ENCODE assay signal across 12 mouse cellular contexts in genomic region chr4:106949200-106949599, GRCm38 (mm10). TPM values are rescaled to one million over a fixed set of nuclear protein-coding genes. Genes with fewer than 3 reads are reported as not detected.
A peak's percentile ranks its signal among the peaks of the same experiment; 100 is the strongest.
DNase-seq lines count a peak whose midpoint lies in the region; ATAC-seq and TF ChIP-seq lines count a peak whose summit lies in the region.
"Had no signal": no experiment of that assay in that cellular context is flagged by ENCODE, and none has a peak within 500 bp of the region (broad histone marks: within the 10 kb centered on the region; RNA-seq: fewer than 3 reads in every experiment).

No protein-coding gene starts in this region.

- ATAC-seq in frontal cortex, adult (ENCODE audit: low TSS enrichment), result peak; percentile 71
- no peak for ATAC-seq in stomach, embryonic 14.5 days (ENCODE audit: insufficient number of reproducible peaks, insufficient read depth, low FRiP score, low read depth)

- H3K4me3 ChIP-seq in left cerebral cortex, adult 2 months, result no peak overlapping the region
- H3K4me3 ChIP-seq in stomach, embryonic 14.5 days (ENCODE audit: low read depth, low read length), result no peak overlapping the region
- H3K4me3 ChIP-seq: heart, adult 2 months had no signal

- 59% methylated on average over 6 of the region's 6 CpGs for WGBS in stomach, embryonic 14.5 days

- no peak overlapping the region for H3K4me2 ChIP-seq in stomach, embryonic 14.5 days (replicated peaks; ENCODE audit: low read depth, low read length)

- H3K27me3 ChIP-seq in stomach, embryonic 14.5 days (ENCODE audit: control insufficient read depth, insufficient read depth, low read length), result no peaks in the 10 kb centered on the region

- no peak for TF ChIP-seq CTCF in left cerebral cortex, adult 2 months (IDR thresholded peaks at IDR 0.05)

- peaks cover 41% of the 10 kb centered on the region for H3K4me1 ChIP-seq in stomach, embryonic 14.5 days (ENCODE audit: control insufficient read depth, insufficient read depth, low read length)

- H3K27ac ChIP-seq in left cerebral cortex, adult 2 months, result 0 out of 2 replicates have a peak overlapping the region, but pooled peaks have one; percentile 17
- peak overlapping the region; percentile 34; the same call in 1 of the 2 replicates for H3K27ac ChIP-seq in stomach, embryonic 14.5 days (ENCODE audit: low read length)
- H3K27ac ChIP-seq: heart, adult 2 months; macrophage had no signal

- intact Hi-C loops in left cerebral cortex, adult 2 months (cut with DNase I), result no loop called here
- intact Hi-C loops in left cerebral cortex, postnatal 10 days (cut with DNase I), result no loop called here

- DNase-seq in frontal cortex, postnatal 25 days (ENCODE audit: low spot score in 2 of 2), result no peak
- DNase-seq in left cerebral cortex, adult 2 months (ENCODE audit: extremely low spot score in 1 of 2, low spot score in 2 of 2), result no peak
- no peak for DNase-seq in left cerebral cortex, postnatal 10 days (ENCODE audit: extremely low spot score in 1 of 2, low spot score in 2 of 2)
- peak; percentile 75 for DNase-seq in brain, adult 2 months (ENCODE audit: low read depth, low spot score)
- DNase-seq in adipocyte (ENCODE audit: low spot score), result no peak
- no peak for DNase-seq in ovary, postnatal 14 days (ENCODE audit: low spot score)
- DNase-seq: cerebellum, postnatal 10 days; heart, adult 2 months; kidney, adult 8-10 months had no signal

- H3K36me3 ChIP-seq in stomach, embryonic 14.5 days (ENCODE audit: control insufficient read depth, insufficient read depth, low read length), result peaks cover 4% of the 10 kb centered on the region; the same call in 1 of the 2 replicates

- H3K9me3 ChIP-seq in stomach, embryonic 14.5 days (ENCODE audit: control insufficient read depth, low read depth, low read length), result no peaks in the 10 kb centered on the region

- H3K9ac ChIP-seq in stomach, embryonic 14.5 days (replicated peaks; ENCODE audit: low read depth, low read length), result no peak overlapping the region

RNA-seq across cellular contexts. Expression of gene Ssbp3, which starts 38.7 kb away (rescaled TPM):
- 100 to 1,000 TPM; 181 to 187 TPM for total RNA-seq in left cerebral cortex, adult 2 months (2021)
- 100 to 1,000 TPM; 114 to 119 TPM for total RNA-seq in left cerebral cortex, postnatal 10 days (2021)
- polyA plus RNA-seq in stomach, embryonic 14.5 days (2014; fragmentation: Nextera tagmentation; extraction: Ambion mirVana), result 79.9 and 83.9 TPM in 2 replicates
